8 mouse cellular contexts compared by ENCODE assay signal in genomic region chr8:47962005-47962404, GRCm38 (mm10). TPM values are rescaled to one million over a fixed set of nuclear protein-coding genes. Genes with fewer than 3 reads are reported as not detected.
A peak's percentile ranks its signal among the peaks of the same experiment; 100 is the strongest.
DNase-seq lines count a peak whose midpoint lies in the region; ATAC-seq lines count a peak whose summit lies in the region.

No protein-coding gene starts in this region.

- no peaks in the 10 kb centered on the region for H3K27me3 ChIP-seq in liver, embryonic 11.5 days (replicated peaks; ENCODE audit: control insufficient read depth, insufficient read depth, low read length)
- no peaks in the 10 kb centered on the region for H3K27me3 ChIP-seq in lung, embryonic 16.5 days (ENCODE audit: control insufficient read depth, insufficient read depth, low read depth, low read length)

- H3K4me2 ChIP-seq in liver, embryonic 11.5 days = no peak overlapping the region
- H3K4me2 ChIP-seq in lung, embryonic 16.5 days (ENCODE audit: low read depth, low read length) = no peak overlapping the region

- no peak overlapping the region for H3K4me3 ChIP-seq in liver, embryonic 11.5 days (ENCODE audit: low read depth, low read length)
- H3K4me3 ChIP-seq in lung, embryonic 16.5 days (ENCODE audit: low read length) = no peak overlapping the region

- no peaks in the 10 kb centered on the region; the same call in 1 of the 2 replicates for H3K4me1 ChIP-seq in liver, embryonic 11.5 days (replicated peaks; ENCODE audit: control insufficient read depth, insufficient read depth, low read length)
- H3K4me1 ChIP-seq in lung, embryonic 16.5 days (replicated peaks; ENCODE audit: control insufficient read depth, insufficient read depth, low read length) = peaks cover 27% of the 10 kb centered on the region

- 77% methylated on average over 6 of the region's 6 CpGs for WGBS in liver, embryonic 11.5 days
- WGBS in lung, embryonic 16.5 days = 30% methylated on average over 6 of the region's 6 CpGs

- H3K36me3 ChIP-seq in liver, embryonic 11.5 days (ENCODE audit: control insufficient read depth, insufficient read depth, low read length) = no peaks in the 10 kb centered on the region
- H3K36me3 ChIP-seq in lung, embryonic 16.5 days (ENCODE audit: control insufficient read depth, insufficient read depth, low read length) = no peaks in the 10 kb centered on the region

- no peaks in the 10 kb centered on the region for H3K9me3 ChIP-seq in liver, embryonic 11.5 days (ENCODE audit: control insufficient read depth, low read length)
- H3K9me3 ChIP-seq in lung, embryonic 16.5 days (ENCODE audit: control insufficient read depth, low read length) = no peaks in the 10 kb centered on the region

- H3K9ac ChIP-seq in liver, embryonic 11.5 days (ENCODE audit: low read depth, low read length) = no peak overlapping the region
- no peak overlapping the region for H3K9ac ChIP-seq in lung, embryonic 16.5 days (ENCODE audit: low read length)

- DNase-seq in cerebellum, postnatal 25 days = peak; percentile 34 to 59
- DNase-seq in cerebellum, adult 11 months = no peak
- peak; percentile 20 for DNase-seq in liver
- DNase-seq in liver, embryonic 11.5 days (ENCODE audit: low spot score) = no peak
- DNase-seq in gastrocnemius, adult 18-20 months (ENCODE audit: low spot score) = no peak

- ATAC-seq in liver, embryonic 11.5 days (replicated peaks; ENCODE audit: low FRiP score) = no peak
- peak; percentile 58 for ATAC-seq in common myeloid progenitor, adult 5-6 weeks (replicated peaks; ENCODE audit: low read depth, poor library complexity, severe bottlenecking)
- peak; percentile 47; the same call in 1 of the 2 replicates for ATAC-seq in lung, embryonic 16.5 days (ENCODE audit: low read depth)
- ATAC-seq in inflammation-experienced regulatory T-cells, adult 6 months = no peak

- H3K27ac ChIP-seq in liver, embryonic 11.5 days (ENCODE audit: low read depth, low read length) = no peak overlapping the region
- H3K27ac ChIP-seq in lung, embryonic 16.5 days (ENCODE audit: low read length) = no peak overlapping the region

RNA-seq across cellular contexts. Expression of gene Wwc2, which starts 28.7 kb away (rescaled TPM):
- polyA plus RNA-seq in liver, embryonic 11.5 days (2014; fragmentation: Nextera tagmentation; extraction: Ambion mirVana) = 6.2 and 7.3 TPM in 2 replicates
- total RNA-seq in common myeloid progenitor, adult 5-6 weeks (2017) = 6.4 and 8.9 TPM in 2 replicates
- 12.6 and 12.9 TPM in 2 replicates for polyA plus RNA-seq in lung, embryonic 16.5 days (2015; fragmentation: Nextera tagmentation; extraction: Ambion mirVana)
- polyA plus RNA-seq in inflammation-experienced regulatory T-cells, adult 6 months (2017; shearing (Covaris generic)) = under 1 TPM in 2 of 3 experiments, not detected in 1; 0.10 to 0.16 TPM
- total RNA-seq in gastrocnemius, adult 18-20 months (2021) = 1 to 10 TPM; 5.1 to 6.7 TPM

Comparison
In these comparisons a context has a peak if more than half of its experiments do, and no peak if none do; other contexts are left out.
1. DNase-seq: peak in cerebellum, postnatal 25 days (2 of 2) and liver (single experiment); none in cerebellum, adult 11 months (single experiment), liver, embryonic 11.5 days (single experiment) and gastrocnemius, adult 18-20 months (single experiment).
2. ATAC-seq: peak in common myeloid progenitor, adult 5-6 weeks (single experiment) and lung, embryonic 16.5 days (single experiment); none in liver, embryonic 11.5 days (single experiment) and inflammation-experienced regulatory T-cells, adult 6 months (single experiment).